Mouse (Mus musculus): ENCODE measurements around the gene Ecpas.

Ecpas gene

GRCm38 (mm10) chr4:58911069-58911830 is 1.3 kb downstream of the Ecpas start:
- peak; percentile 77 to 91 for DNase-seq (ENCODE audit: inconsistent age in 2 of 2, low spot score in 1 of 2)

- DNase-seq (ENCODE audit: inconsistent age in 2 of 2, low spot score in 1 of 2): peak; percentile 24 to 78
Observed at GRCm38 (mm10) chr4:58910175-58911068, 2.1 kb downstream of the Ecpas start.

GRCm38 (mm10) chr4:58907453-58907852 is 5.1 kb downstream of the Ecpas start:
- no peak for DNase-seq (ENCODE audit: inconsistent age in 2 of 2, low spot score in 1 of 2)

GRCm38 (mm10) chr4:58898318-58898717 is 14.2 kb downstream of the Ecpas start:
- peak in 1 of 2 experiments; percentile 79 for DNase-seq (ENCODE audit: inconsistent age in 2 of 2, low spot score in 1 of 2)

- no peak for DNase-seq (ENCODE audit: inconsistent age in 2 of 2, low spot score in 1 of 2)
Observed at GRCm38 (mm10) chr4:58897436-58897835, 15.1 kb downstream of the Ecpas start.

- DNase-seq (ENCODE audit: inconsistent age in 2 of 2, low spot score in 1 of 2): no peak
Observed at GRCm38 (mm10) chr4:58894399-58894798, 18.1 kb downstream of the Ecpas start.

GRCm38 (mm10) chr4:58890035-58890782 is 22.3 kb downstream of the Ecpas start:
- no peak for DNase-seq (ENCODE audit: inconsistent age in 2 of 2, low spot score in 1 of 2)

GRCm38 (mm10) chr4:58888568-58888967 is 24.0 kb downstream of the Ecpas start:
- DNase-seq (ENCODE audit: inconsistent age in 2 of 2, low spot score in 1 of 2): peak; percentile 46 to 78

GRCm38 (mm10) chr4:58887626-58888025 is 24.9 kb downstream of the Ecpas start:
- peak in 1 of 2 experiments; percentile 75 for DNase-seq (ENCODE audit: inconsistent age in 2 of 2, low spot score in 1 of 2)

- DNase-seq (ENCODE audit: inconsistent age in 2 of 2, low spot score in 1 of 2): no peak
Observed at GRCm38 (mm10) chr4:58886778-58887177, 25.8 kb downstream of the Ecpas start.

GRCm38 (mm10) chr4:58885341-58885740 is 27.2 kb downstream of the Ecpas start:
- no peak for DNase-seq (ENCODE audit: inconsistent age in 2 of 2, low spot score in 1 of 2)

GRCm38 (mm10) chr4:58883841-58884240 is 28.7 kb downstream of the Ecpas start:
- no peak for DNase-seq (ENCODE audit: inconsistent age in 2 of 2, low spot score in 1 of 2)

- no peak for DNase-seq (ENCODE audit: inconsistent age in 2 of 2, low spot score in 1 of 2)
Observed at GRCm38 (mm10) chr4:58874373-58874772, 38.2 kb downstream of the Ecpas start.

GRCm38 (mm10) chr4:58867242-58867641 is 45.3 kb downstream of the Ecpas start:
- peak; percentile 78 to 87 for DNase-seq (ENCODE audit: inconsistent age in 2 of 2, low spot score in 1 of 2)

- DNase-seq (ENCODE audit: inconsistent age in 2 of 2, low spot score in 1 of 2): no peak
Observed at GRCm38 (mm10) chr4:58832908-58833307, 79.6 kb downstream of the Ecpas start.

GRCm38 (mm10) chr4:58825921-58826320 is 86.6 kb downstream of the Ecpas start:
- DNase-seq (ENCODE audit: inconsistent age in 2 of 2, low spot score in 1 of 2): peak; percentile 73 to 77

- no peak for DNase-seq (ENCODE audit: inconsistent age in 2 of 2, low spot score in 1 of 2)
Observed at GRCm38 (mm10) chr4:58787616-58788015, 124.9 kb downstream of the Ecpas start, which contains the start of gene Olfr267. TSS of gene Olfr267 (minus strand) at chr4:58787716.

GRCm38 (mm10) chr4:58786659-58787058 is 125.9 kb downstream of the Ecpas start:
- no peak for DNase-seq (ENCODE audit: inconsistent age in 2 of 2, low spot score in 1 of 2)

- DNase-seq (ENCODE audit: inconsistent age in 2 of 2, low spot score in 1 of 2): no peak
Observed at GRCm38 (mm10) chr4:58763417-58763816, 149.1 kb downstream of the Ecpas start.

- DNase-seq (ENCODE audit: inconsistent age in 2 of 2, low spot score in 1 of 2): peak in 1 of 2 experiments; percentile 58
Observed at GRCm38 (mm10) chr4:58749510-58749909, 163.0 kb downstream of the Ecpas start.

- peak; percentile 23 to 45 for DNase-seq (ENCODE audit: inconsistent age in 2 of 2, low spot score in 1 of 2)
Observed at GRCm38 (mm10) chr4:58749101-58749500, 163.4 kb downstream of the Ecpas start.
